Mouse (Mus musculus) heart, embryonic 10.5 days (tissue): Measurements from ENCODE around the gene Dyrk1a. TPM values are rescaled to one million over a fixed set of nuclear protein-coding genes. Genes with fewer than 3 reads are reported as not detected.

ENCODE experiments used
- DNase-seq: peaks from one replicate; pipeline ENCODE4 v3.0.0-alpha.2; 2017; ENCODE audit warnings: low spot score
- H3K27ac ChIP-seq: fragments of 300-500 bp; sonication (generic); 2 replicates; pipeline ENCODE4 v1.5.1; 2016; ENCODE audit warnings: mild to moderate bottlenecking
- H3K27me3 ChIP-seq: fragments of 300-500 bp; sonication (generic); 2 replicates; pipeline ENCODE4 v1.6.1; 2016; ENCODE audit warnings: mild to moderate bottlenecking; ENCODE audit not compliant: poor library complexity, insufficient read depth, severe bottlenecking
- H3K36me3 ChIP-seq: fragments of 300-500 bp; sonication (generic); 2 replicates; pipeline ENCODE4 v1.6.1; 2016; ENCODE audit warnings: mild to moderate bottlenecking, moderate library complexity
- H3K4me1 ChIP-seq: fragments of 300-500 bp; sonication (generic); 2 replicates; pipeline ENCODE4 v1.6.1; 2016; ENCODE audit warnings: mild to moderate bottlenecking
- H3K4me3 ChIP-seq: fragments of 300-500 bp; sonication (generic); 2 replicates; pipeline ENCODE4 v1.5.1; 2016; ENCODE audit warnings: mild to moderate bottlenecking, moderate library complexity
- H3K9me3 ChIP-seq: fragments of 300-500 bp; sonication (generic); 2 replicates; pipeline ENCODE4 v1.6.1; 2016; ENCODE audit warnings: mild to moderate bottlenecking, moderate library complexity
- WGBS: fragments of 180-500 bp; shearing (Covaris S2); methylation state at CpG from one replicate; pipeline ENCODE4 v1.1.7; 2016; 5-methylcytosine and 5-hydroxymethylcytosine counted together
- polyA plus RNA-seq: library from polyadenylated mRNA; unstranded; fragments of >200 nt; fragmentation: Nextera tagmentation; extraction: Ambion mirVana; gene quantifications from 2 replicates; pipeline ENCODE4 v1.2.1, GENCODE M21; 2016

Gene Dyrk1a
- polyA plus RNA-seq, 1 experiment from 2014 or later, result 8.1 TPM

DNA sequence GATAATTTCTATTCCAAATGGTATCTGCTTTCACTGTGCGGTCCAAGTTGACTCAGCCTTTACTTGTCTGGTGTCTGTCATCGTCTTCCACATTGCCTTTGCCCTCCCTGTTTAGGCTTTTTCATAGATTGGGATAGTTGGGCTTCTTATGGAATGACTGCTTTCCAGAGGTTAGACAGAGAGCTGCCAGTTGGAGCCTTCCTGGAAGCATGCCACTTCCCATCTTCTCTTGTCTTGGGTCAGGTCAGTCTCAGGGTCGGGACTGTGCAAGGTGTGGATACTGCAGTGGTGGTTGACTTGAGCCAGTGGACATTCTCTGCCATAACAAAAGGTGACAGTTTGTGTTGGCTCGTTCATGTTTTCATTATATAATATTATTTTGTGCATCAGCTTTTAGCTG is 17.7 kb downstream of the Dyrk1a start:
- Histone ChIP-seq H3K4me1 (peaks cover 88% of the 10 kb centered on the region), H3K27ac (no peak overlapping the region), H3K4me3 (no peak overlapping the region), H3K36me3 (no peaks in the 10 kb centered on the region), H3K27me3 (no peaks in the 10 kb centered on the region), H3K9me3 (no peaks in the 10 kb centered on the region)
- DNase-seq, result peak; percentile 67
- 78% methylated on average over 4 of the region's 4 CpGs for WGBS

DNA sequence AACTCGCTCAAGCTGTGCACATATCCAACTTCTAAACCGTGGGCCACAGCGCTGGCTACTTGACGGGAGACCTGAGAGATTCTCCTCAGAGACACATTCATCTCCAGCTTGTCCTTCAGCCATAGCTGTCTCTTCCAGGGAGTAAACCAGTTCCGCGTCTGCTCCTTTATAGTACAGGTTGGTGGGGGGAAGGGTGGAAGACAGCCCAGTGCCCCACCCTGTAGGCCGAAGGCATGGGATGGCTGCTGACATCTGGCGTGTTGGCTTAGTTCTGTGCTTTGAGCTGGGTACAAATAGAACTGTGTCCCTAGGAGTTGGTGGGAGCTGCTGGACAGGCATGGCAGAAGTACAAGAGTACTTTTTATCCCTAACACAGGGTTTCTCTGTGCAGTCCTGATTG is 18.4 kb downstream of the Dyrk1a start:
- H3K27me3 ChIP-seq, result no peaks in the 10 kb centered on the region
- peaks cover 88% of the 10 kb centered on the region for H3K4me1 ChIP-seq
- DNase-seq, result peak; percentile 57
- no peaks in the 10 kb centered on the region for H3K36me3 ChIP-seq
- H3K9me3 ChIP-seq, result no peaks in the 10 kb centered on the region
- no peak overlapping the region for H3K4me3 ChIP-seq
- 67% methylated on average over 8 of the region's 8 CpGs for WGBS
- no peak overlapping the region for H3K27ac ChIP-seq

DNA sequence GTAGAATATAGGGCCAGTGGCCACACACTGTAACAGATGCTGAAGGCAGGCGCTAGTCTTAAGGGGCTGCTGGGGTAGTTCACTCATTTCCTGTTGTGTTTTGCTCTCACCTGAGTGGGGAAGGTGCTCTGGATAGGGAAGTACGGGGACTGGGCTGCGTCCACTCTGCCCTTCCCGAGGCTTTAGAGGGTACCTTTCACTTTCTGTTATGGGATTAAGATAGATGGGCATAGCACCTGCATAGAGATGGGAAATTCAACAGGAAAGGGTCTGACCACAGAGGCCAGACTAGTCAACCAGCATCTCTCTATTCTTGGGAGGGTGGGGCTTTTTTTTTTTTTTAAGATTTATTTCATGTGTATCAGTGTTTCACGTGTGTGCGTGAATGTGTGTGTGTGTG is 19.2 kb downstream of the Dyrk1a start:
- no peaks in the 10 kb centered on the region for H3K36me3 ChIP-seq
- peaks cover 86% of the 10 kb centered on the region for H3K4me1 ChIP-seq
- H3K4me3 ChIP-seq, result no peak overlapping the region
- WGBS, result 84% methylated on average over 6 of the region's 6 CpGs
- no peaks in the 10 kb centered on the region for H3K27me3 ChIP-seq
- H3K27ac ChIP-seq, result no peak overlapping the region
- no peaks in the 10 kb centered on the region for H3K9me3 ChIP-seq
- peak; percentile 50 for DNase-seq

DNA sequence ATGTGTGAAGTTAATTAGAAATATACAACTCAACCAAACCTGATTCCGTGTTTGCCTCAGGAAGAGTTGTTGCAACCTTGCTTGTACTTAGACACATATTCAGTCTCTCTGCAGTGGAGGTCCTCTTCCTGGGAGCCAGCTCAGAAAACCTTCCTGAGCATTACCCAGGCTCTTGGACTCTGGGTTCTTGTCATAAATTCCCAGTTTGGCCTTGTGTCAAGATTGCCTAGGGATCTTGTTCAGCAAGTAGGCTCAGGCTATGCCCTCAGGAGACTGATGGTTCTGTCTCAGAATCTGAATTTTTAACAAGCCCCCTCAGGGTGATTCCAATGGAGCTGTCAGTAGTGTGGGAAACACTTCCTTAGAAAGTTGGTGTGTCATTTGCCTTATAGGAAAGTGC is 19.8 kb downstream of the Dyrk1a start:
- Histone ChIP-seq H3K27ac (no peak overlapping the region), H3K4me1 (peaks cover 80% of the 10 kb centered on the region), H3K9me3 (no peaks in the 10 kb centered on the region), H3K27me3 (no peaks in the 10 kb centered on the region), H3K36me3 (no peaks in the 10 kb centered on the region), H3K4me3 (no peak overlapping the region)
- 86% methylated on average over 1 of the region's 1 CpGs for WGBS
- DNase-seq, result peak; percentile 13

DNA sequence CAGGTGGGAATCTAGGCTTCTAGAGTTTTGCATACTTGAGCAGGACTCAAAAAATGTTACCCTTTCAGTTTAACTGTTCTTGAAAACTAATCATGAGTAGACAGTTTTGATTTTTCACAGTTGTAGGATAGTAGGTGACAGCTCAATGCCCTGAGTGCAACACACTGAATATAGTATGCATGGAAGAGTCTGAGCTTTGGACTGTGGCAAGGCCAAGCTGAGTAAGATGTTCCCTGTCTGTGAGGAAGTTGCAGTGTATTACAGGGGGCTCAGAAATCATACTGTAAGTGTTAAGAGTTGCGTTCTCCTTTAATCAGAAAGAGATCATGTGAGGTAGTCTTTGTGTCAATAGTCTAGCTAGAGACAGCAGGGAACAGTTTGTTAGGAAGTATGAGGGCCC is 20.4 kb downstream of the Dyrk1a start:
- no peaks in the 10 kb centered on the region for H3K27me3 ChIP-seq
- no peak for DNase-seq
- H3K9me3 ChIP-seq, result no peaks in the 10 kb centered on the region
- WGBS, result 86% methylated on average over 1 of the region's 1 CpGs
- H3K27ac ChIP-seq, result no peak overlapping the region
- H3K4me3 ChIP-seq, result no peak overlapping the region
- H3K4me1 ChIP-seq, result peaks cover 78% of the 10 kb centered on the region
- no peaks in the 10 kb centered on the region for H3K36me3 ChIP-seq

DNA sequence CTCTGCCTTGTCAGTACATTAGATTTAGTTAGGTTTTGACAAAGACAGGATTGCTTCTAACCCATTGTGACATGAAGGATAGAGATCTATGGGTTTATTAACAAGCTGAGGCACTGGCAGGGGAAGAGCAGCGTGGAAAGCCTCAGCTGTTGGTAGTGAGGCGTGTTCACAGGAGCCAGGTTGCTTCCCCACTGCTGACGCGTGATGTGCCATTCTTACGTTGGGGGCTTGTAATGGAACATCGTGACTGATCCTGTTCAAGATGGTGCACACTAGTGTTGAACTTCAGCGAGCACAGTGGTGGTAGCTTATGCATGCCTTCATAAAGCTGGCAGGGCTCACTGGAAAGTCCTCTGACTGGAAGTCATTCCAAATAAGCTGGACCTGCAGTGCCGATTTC is 21.2 kb downstream of the Dyrk1a start:
- H3K27ac ChIP-seq, result no peak overlapping the region
- no peak for DNase-seq
- WGBS, result 77% methylated on average over 8 of the region's 8 CpGs
- H3K4me3 ChIP-seq, result no peak overlapping the region
- H3K27me3 ChIP-seq, result no peaks in the 10 kb centered on the region
- H3K4me1 ChIP-seq, result peaks cover 81% of the 10 kb centered on the region
- H3K36me3 ChIP-seq, result no peaks in the 10 kb centered on the region
- H3K9me3 ChIP-seq, result no peaks in the 10 kb centered on the region

DNA sequence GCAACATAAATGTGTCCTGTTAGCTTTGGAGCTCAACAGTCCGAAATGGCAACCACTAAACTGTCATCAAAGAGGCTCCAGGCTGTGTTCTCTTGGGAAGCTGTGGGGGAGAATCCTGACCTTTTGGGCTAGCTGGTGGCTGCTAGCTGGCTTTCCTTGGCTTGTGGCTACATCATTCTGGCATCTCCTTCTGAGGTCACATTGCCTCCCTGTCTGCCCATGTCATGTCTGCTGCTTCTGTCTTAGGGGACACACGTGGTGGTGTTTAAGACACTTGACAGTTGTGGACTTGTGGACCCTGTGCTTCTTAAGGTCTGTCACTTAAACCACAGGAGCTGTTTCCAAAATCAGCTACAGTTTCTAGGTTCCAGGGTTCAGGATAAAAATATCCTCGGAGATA is 21.7 kb downstream of the Dyrk1a start:
- Histone ChIP-seq H3K36me3 (no peaks in the 10 kb centered on the region), H3K4me3 (no peak overlapping the region), H3K4me1 (peaks cover 80% of the 10 kb centered on the region), H3K27ac (no peak overlapping the region), H3K9me3 (no peaks in the 10 kb centered on the region), H3K27me3 (no peaks in the 10 kb centered on the region)
- DNase-seq, result no peak
- 64% methylated on average over 3 of the region's 3 CpGs for WGBS

DNA sequence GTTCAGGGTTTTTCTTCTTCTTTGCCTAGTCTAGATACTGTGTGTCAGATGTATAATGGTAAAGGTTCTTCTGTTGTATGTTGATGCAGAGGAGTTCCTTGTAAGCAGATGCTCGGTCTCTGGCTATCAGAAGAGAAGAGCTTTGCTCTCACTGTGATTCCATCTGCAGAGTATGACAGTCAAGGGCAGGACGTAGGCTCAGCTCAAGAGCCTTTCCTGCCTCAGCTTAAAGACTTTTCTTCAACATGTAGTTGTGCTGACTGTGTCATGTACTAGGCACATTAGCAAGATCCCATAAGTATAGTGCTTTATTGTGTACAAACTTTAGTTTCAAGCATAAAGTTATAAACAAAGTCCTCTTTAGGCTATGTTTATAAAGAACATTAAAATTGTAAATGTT is 26.8 kb downstream of the Dyrk1a start:
- H3K36me3 ChIP-seq, result no peaks in the 10 kb centered on the region
- H3K9me3 ChIP-seq, result no peaks in the 10 kb centered on the region
- no peak overlapping the region for H3K27ac ChIP-seq
- peaks cover 77% of the 10 kb centered on the region for H3K4me1 ChIP-seq
- peak; percentile 7 for DNase-seq
- H3K4me3 ChIP-seq, result no peak overlapping the region
- 61% methylated on average over 2 of the region's 2 CpGs for WGBS
- no peaks in the 10 kb centered on the region for H3K27me3 ChIP-seq

DNA sequence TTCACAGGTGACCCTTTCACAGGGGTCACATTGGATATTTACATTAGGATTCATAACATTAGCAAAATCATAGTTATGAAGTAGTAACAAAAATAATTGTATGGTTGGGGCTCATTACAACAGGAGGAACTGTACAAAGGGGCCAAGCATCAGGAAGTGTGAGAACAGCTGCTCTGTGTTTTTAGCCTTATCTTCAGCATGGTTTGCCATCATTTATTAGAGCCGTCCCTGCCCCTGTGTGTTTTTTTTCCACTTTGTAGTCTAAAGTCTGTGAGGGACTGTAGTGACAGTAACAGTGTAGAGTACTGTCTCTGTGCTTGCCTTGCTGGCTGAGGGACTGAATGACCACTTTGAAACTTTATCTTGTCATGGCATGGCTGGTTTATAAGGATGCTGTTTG is 27.8 kb downstream of the Dyrk1a start:
- H3K4me1 ChIP-seq, result peaks cover 78% of the 10 kb centered on the region
- no peaks in the 10 kb centered on the region for H3K36me3 ChIP-seq
- no peak overlapping the region for H3K27ac ChIP-seq
- no peak for DNase-seq
- H3K4me3 ChIP-seq, result no peak overlapping the region
- no peaks in the 10 kb centered on the region for H3K27me3 ChIP-seq
- H3K9me3 ChIP-seq, result no peaks in the 10 kb centered on the region
- WGBS, result 31% methylated on average over 1 of the region's 1 CpGs

DNA sequence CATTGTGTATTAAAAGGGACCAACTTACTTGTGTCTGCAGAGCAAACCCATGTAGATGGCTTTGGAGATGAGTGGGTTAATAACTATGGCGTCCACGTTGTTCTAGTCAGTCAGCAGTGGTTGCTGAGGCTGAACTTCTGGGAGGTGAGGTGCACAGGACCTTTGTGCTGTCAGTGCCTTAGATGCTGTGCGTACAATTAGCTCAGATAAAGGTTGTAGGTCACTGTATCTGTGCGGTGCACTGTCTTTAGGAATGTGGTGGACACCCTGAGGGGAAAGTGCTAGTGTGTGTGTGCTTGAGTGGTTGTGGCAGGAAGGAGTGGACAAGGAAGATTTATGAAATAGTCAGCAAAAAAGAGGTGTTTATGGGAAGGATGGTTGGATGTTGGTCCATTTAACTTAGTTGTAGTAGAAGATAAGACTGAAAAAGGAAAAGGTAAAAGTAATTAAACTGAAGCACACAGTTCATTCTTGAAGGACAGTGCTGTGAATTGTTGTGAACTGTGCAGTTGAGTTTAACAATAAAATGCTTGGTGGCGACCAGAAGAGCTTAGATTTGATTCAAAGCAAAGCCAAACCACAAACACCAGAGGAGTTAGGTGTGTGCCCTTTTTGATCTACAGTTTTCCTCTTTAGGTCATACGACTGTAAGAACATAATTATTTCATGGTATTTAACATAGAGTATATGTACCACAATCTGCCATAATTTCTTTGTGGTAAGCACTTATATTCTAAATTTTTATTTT is 30.3 kb downstream of the Dyrk1a start:
- WGBS, result 30% methylated on average over 6 of the region's 6 CpGs

DNA sequence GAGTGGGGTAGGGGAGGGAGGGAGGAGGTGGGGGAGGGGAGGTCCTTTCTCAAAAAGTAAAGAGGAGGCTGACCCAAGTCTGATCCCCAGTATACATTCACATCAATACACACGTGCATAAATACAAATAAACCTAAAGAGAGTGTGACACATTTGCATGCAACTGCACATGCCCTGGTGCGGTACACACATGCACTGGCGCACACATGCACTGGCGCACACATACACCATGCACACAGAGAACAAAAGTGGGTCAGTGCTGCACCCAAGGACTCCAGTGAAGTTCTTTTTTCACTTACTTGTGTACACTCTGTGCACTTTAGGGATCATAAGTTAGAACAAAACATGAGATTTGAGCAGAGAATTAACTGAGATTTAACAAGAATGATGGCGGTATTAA is 31.3 kb downstream of the Dyrk1a start:
- H3K9me3 ChIP-seq, result no peaks in the 10 kb centered on the region
- no peak overlapping the region for H3K4me3 ChIP-seq
- H3K36me3 ChIP-seq, result no peaks in the 10 kb centered on the region
- peak overlapping the region; percentile 62; the same call in 1 of the 2 replicates for H3K27ac ChIP-seq
- peak; percentile 59 for DNase-seq
- H3K27me3 ChIP-seq, result no peaks in the 10 kb centered on the region
- H3K4me1 ChIP-seq, result peaks cover 90% of the 10 kb centered on the region
- 77% methylated on average over 5 of the region's 5 CpGs for WGBS

More for the DNA sequence above, 30.3 kb downstream of the Dyrk1a start:
- no peaks in the 10 kb centered on the region for H3K9me3 ChIP-seq
- H3K4me3 ChIP-seq, result no peak overlapping the region
- H3K27me3 ChIP-seq, result no peaks in the 10 kb centered on the region
- H3K4me1 ChIP-seq, result peaks cover 90% of the 10 kb centered on the region
- H3K36me3 ChIP-seq, result no peaks in the 10 kb centered on the region
- peak; percentile 50 for DNase-seq
- no peak overlapping the region for H3K27ac ChIP-seq

DNA sequence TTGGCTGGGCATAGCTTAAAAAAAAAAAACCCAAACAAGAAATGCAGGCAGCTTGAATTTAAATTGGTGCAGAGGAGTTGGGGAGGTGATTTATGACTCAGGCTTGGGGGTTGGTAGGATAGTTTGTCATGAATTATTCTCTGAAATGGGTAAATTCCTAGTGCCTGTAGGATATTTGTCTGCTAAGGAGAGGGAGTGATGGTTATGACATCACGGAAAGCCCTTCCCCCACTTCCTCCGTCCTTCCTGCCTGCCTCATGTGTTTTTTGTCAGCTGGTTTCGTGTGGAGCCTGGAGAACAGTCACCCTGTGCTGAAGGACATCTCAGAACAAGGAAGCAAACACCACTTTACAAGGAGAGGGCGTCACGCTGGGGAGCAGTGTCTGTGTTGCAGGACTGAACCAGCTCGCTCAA is 31.7 kb downstream of the Dyrk1a start:
- Histone ChIP-seq H3K27ac (peak overlapping the region; percentile 62; the same call in 1 of the 2 replicates), H3K4me3 (no peak overlapping the region), H3K9me3 (no peaks in the 10 kb centered on the region), H3K36me3 (no peaks in the 10 kb centered on the region), H3K27me3 (no peaks in the 10 kb centered on the region), H3K4me1 (peaks cover 90% of the 10 kb centered on the region)
- DNase-seq, result peak; percentile 89
- 10% methylated on average over 6 of the region's 6 CpGs for WGBS

DNA sequence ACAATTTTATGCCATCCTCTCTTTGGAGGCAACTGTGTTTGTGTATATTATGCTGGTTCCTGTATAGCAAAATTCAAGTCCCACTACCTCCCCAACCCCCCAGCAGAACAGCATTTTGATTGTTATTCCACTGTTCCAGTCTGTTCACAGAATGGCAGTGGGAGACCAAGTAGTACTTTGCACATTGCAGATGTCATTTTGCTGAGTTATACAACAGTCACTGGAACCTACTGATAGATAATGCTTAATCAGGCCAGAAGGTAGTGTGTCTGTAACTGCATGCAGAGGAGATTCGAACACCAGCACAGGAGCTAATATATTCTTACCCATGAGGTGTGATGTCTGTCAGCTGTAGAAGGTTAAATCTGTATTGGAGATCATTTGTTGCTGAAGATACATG is 32.4 kb downstream of the Dyrk1a start:
- no peaks in the 10 kb centered on the region for H3K9me3 ChIP-seq
- peaks cover 88% of the 10 kb centered on the region for H3K4me1 ChIP-seq
- no peak overlapping the region for H3K4me3 ChIP-seq
- no peaks in the 10 kb centered on the region for H3K27me3 ChIP-seq
- H3K36me3 ChIP-seq, result no peaks in the 10 kb centered on the region
- H3K27ac ChIP-seq, result peak overlapping the region; percentile 62; the same call in 1 of the 2 replicates
- 65% methylated on average over 1 of the region's 1 CpGs for WGBS
- DNase-seq, result peak; percentile 43

DNA sequence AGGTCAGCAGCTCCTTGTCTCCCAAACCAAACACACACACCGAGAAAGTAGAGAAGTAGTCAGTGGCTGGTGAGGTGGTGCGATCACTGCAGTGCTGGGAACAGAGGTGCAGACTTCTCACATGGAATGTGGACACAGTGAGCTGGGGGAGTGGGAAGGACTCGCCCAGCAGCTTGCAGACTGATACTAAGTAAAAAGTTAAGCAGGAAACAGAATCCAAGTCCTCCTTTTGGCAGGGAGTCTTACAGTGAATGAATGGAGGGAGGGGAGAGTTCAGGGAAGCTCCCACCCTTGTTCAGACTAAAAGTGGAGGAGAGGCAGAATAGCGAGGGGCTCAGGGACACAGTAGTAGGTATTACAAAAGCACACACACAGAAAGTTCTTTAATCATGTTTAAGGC is 32.9 kb downstream of the Dyrk1a start:
- Histone ChIP-seq H3K36me3 (no peaks in the 10 kb centered on the region), H3K27me3 (no peaks in the 10 kb centered on the region), H3K9me3 (no peaks in the 10 kb centered on the region), H3K4me3 (no peak overlapping the region), H3K4me1 (peaks cover 90% of the 10 kb centered on the region), H3K27ac (peak overlapping the region; percentile 62; the same call in 1 of the 2 replicates)
- 40% methylated on average over 4 of the region's 4 CpGs for WGBS
- peak; percentile 72 for DNase-seq
